Mouse (Mus musculus) hematopoietic stem cell, adult 5-6 weeks (primary cell): ENCODE data around the gene Crcp. TPM values are rescaled to one million over a fixed set of nuclear protein-coding genes. Genes with fewer than 3 reads are reported as not detected.
A peak's percentile ranks its signal among the peaks of the same experiment; 100 is the strongest.
"Not testable (repeated sequence)": the region's sequence is repeated elsewhere in the genome, so short reads cannot be mapped to it uniquely, and the experiment has no call there.

ENCODE experiments used
- ATAC-seq, 2 experiments: fragments of 125-278 bp in 1 of 2; replicated peaks in 1 of 2; 2 replicates each; pipeline ENCODE4 v1.8.0; 2016 to 2017; ENCODE audit warnings: inconsistent platforms in 2 of 2, mild to moderate bottlenecking in 2 of 2, moderate number of reproducible peaks in 2 of 2, low read depth in 1 of 2, moderate TSS enrichment in 1 of 2; ENCODE audit not compliant: low FRiP score in 2 of 2, poor library complexity in 2 of 2, severe bottlenecking in 2 of 2, insufficient read depth in 1 of 2, low TSS enrichment in 1 of 2
- total RNA-seq: library from RNA; stranded (forward); fragments of 172-1452, 232-1000 nt; gene quantifications from 2 replicates; pipeline ENCODE4 v1.2.3, GENCODE M21; 2017

Gene Crcp
- total RNA-seq, 1 experiment from 2014 or later: 38.3 TPM

DNA sequence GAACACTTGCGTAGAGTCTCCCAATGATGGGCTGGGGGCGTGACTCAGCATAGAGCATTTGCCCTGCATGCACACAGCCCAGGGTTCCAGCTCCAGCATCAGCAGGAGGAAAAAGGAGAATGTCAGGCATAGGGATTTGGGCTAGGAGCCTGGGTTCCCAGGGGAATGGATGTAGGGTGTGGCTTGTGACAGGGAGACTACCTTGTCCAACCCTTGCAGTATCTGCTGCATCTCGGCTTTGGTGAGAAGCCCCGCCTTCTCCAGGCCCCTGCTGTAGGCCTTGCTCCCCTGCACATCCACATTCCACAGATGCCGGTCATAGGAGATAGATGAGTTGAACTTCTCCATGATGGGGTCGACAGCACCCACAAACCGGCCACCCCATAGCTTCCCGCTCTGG, 9.6 kb upstream of the Crcp start:
- ATAC-seq: no peak

DNA sequence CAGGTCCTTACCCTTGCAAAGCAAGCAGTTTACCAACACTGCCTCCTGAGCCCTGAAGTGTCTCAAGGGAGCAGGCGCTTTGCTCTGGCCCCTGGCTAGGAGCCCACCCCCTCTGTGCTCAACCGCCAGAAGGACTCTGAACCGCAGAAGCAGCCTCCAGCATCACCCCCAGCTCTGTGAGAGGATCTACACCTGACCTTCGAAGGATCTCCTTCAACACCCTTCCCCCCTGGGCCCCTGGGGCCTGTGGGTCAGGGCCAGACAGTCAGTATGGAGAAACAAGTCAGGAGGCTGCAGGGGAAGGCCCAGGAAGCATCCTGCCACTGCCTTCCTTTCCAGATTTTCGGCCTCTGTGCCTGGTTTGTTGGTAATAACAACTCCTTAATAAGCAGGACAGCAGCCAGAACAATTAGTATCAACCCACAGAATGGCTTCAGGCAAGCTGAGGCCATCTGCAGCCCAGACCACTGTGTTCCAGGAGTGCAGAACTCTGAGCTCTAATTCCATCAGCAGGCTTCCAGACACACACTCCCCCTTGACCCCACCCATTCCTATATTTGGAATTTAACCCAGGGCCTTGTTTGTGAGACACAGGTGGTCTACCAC, 7.6 kb upstream of the Crcp start:
- no peak for ATAC-seq

DNA sequence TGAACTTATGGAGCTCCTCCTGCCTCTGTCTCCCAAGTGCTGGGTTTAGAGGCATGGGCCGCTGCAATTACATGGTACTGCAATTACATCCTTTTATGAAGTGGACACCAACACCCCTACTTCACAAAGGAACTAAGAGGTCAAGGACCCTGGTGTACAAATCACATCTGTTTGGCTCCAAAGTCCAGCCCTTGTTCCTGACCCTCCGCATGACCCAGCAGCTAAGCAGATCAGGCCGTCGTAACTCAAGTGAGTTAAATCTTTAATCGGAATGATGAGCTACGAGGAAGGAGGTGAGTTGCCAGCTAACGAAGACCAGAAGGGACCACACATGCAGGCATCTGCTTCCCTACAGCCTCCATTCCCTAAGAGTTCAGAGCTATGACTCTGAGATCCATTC, 6.7 kb upstream of the Crcp start:
- ATAC-seq: no peak

GRCm38 (mm10) chr5:130023067-130023766, 5.9 kb upstream of the Crcp start:
- ATAC-seq: no peak

DNA sequence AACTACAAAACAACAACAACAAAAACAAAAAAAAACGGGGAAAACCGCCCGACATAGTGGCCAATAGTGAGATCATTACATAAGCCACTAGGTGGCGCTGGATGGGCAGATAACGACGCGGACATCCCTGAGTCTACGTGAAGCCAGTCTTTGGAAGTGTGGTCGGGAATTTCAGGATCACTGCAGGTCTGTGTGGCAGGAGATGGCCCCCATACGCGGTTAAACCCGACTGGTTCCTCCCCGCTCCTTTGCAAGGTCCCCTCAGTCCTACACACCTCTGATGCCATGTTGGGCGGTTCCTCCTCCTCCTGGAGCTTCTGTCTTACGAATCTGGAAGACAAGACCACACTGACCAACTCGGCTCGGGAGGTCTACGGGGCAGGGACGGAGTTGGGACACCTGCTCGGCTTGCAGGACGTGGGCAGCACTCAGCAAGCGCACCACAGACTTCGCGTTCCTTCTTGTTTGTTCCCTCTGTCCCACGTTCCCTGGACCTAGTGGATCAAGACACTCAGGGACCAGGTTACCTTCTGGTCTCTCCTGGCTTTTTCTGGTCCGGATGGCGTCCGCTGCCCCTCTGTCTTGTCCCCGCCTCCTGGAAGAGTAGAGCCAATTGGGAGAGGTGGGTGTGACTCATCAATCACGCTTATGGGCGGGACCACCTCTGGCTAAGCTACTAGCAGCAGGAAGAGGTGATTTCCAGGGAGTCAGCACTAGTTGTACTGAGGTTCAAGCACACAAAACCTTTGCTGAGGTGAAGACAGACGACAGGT, 5.1 kb upstream of the Crcp start:
- ATAC-seq: peak; percentile 93 to 94

DNA sequence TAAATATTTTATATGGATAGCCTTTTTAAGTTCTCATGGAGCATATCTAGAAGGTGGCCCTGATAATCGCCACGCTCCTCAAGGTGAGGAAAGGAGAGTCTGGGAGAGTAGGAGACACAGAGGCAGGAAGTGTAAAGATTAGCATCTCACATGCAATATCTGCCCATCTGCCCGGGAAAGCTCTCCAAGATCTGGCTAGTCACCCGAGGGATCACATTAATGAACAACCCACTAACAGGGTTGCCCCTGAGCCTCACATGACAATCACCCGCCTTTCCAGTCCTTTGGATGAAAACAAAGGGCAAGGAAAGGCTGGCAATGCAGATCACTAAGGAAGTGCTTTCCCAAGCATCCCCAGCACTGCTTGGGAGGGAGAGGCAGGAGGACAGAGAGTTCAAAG, 2.0 kb upstream of the Crcp start:
- ATAC-seq: no peak

DNA sequence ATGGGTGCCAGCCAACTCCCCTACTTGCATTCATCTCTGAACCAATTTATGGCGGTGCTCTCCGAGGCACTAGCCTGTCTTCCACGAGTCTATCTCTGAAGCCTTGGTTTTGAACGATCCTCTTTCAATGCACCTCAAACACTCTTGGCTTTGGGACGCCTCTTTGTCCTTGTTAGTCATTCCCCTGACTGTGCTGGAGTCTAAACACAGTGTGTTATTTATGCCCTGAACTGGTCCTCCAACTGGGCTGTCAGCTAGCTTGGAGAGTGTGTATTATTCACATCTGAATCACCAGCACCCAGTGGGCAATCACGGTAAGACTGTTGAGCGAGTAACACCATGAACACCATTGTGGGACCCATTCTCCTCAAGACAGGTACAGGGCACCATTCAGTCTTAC, 1.4 kb upstream of the Crcp start:
- no peak for ATAC-seq

- ATAC-seq: no peak
These were observed 2.6 kb downstream of the Crcp start for GRCm38 (mm10) chr5:130031410-130032390.

- ATAC-seq: no peak
These were observed 4.8 kb downstream of the Crcp start for GRCm38 (mm10) chr5:130033869-130034268.

DNA sequence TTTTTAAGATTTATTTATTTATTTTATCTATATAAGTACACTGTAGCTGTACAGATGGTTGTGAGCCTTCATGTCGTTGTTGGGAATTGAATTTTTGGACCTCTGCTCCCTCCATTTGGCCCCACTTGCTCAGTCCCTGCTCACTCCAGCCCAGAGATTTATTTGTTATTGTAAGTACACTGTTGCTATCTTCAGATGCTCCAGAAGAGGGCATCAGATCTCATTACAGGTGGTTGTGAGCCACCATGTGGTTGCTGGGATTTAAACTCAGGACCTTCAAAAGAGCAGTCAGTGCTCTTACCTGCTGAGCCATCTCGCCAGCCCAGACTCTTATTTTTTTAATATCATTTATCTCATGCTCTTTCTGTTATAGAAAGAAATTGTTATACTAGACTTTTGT, 7.2 kb downstream of the Crcp start:
- not testable (repeated sequence) for ATAC-seq

DNA sequence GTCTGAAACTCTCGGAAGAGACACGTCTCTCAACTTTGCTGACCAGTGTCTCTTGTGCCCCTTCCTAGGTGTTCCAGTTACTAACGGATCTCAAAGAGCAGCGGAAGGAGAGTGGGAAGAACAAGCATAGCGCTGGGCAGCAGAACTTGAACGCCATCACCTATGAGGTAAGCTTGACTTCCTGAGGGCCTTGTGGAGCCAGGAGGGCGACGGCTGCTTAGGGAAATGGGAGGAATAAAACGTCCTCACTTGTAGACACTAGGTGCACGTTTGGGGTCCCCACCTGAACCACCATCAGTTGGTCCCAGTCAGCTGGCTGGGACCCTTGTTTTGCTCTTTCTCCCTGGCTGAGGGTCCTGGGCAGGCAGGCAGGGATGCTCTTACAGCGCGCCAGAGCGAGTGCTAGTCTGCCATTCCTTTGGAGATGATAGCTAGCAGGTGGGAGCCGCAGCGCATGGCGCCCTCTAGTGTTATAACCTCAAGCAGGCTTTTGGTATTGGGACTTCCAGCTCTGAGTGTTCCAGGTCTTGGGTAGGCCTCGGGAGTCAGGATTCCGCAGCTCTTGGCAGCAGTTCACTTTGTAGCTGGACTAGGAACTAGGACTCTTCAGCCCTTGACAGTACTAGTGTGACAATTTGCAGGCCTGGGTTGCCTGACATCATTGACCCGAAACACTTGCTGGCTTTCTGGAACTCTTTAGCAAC, 8.8 kb downstream of the Crcp start:
- ATAC-seq: peak in 1 of 2 experiments; percentile 68; a peak in 2 of 4 replicates

- ATAC-seq: no peak
These were observed 11.7 kb downstream of the Crcp start for GRCm38 (mm10) chr5:130040797-130041196.

- ATAC-seq: no peak
These were observed 12.2 kb downstream of the Crcp start for GRCm38 (mm10) chr5:130041262-130041661.

DNA sequence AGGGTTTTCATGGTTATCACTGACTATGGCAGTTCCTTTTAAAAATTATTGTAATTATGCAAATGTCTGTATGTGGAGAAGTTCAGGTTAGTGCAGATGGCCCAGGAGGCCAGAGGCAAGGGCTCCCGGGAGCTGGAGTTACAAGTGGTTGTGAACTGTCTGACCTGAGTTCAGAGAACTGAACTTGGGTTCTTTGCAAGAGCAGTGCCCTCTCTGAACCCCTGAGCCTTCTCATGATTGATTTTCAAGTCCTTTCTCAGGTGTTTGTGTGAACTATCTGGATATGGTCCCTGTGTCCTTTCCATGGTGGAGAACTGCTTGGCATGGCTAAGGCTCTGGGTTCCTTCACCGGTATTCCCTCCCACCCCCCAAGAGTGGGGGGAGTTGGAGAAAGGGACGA, 14.7 kb downstream of the Crcp start:
- ATAC-seq: no peak

- peak; percentile 68 to 74 for ATAC-seq
These were observed 15.2 kb downstream of the Crcp start for GRCm38 (mm10) chr5:130044201-130044695.

- no peak for ATAC-seq
These were observed 17.0 kb downstream of the Crcp start for GRCm38 (mm10) chr5:130046100-130046499.

GRCm38 (mm10) chr5:130046589-130046988, 17.5 kb downstream of the Crcp start:
- ATAC-seq: no peak
